Mouse (Mus musculus): ENCODE results near the gene Lamc1. TPM values are rescaled to one million over a fixed set of nuclear protein-coding genes. Genes with fewer than 3 reads are reported as not detected.

Gene Lamc1
- polyA plus RNA-seq, 1 experiment from 2014 or later: 26.5 TPM

GRCm38 (mm10) chr1:153235576-153235975 lies 97.0 kb downstream of the Lamc1 start:
- Histone ChIP-seq H3K4me2 (no peak overlapping the region), H3K9me3 (ENCODE audit: control insufficient read depth, low read length) (no peaks in the 10 kb centered on the region), H3K36me3 (ENCODE audit: control insufficient read depth, insufficient read depth, low read length) (peaks cover 6% of the 10 kb centered on the region; the same call in 1 of the 2 replicates), H3K27me3 (ENCODE audit: control insufficient read depth, insufficient read depth, low read length) (no peaks in the 10 kb centered on the region), H3K4me1 (ENCODE audit: control insufficient read depth, insufficient read depth, low read length) (no peaks in the 10 kb centered on the region), H3K27ac (ENCODE audit: low read depth, low read length) (no peak overlapping the region), H3K9ac (ENCODE audit: low read length) (no peak overlapping the region), H3K4me3 (ENCODE audit: low read depth, low read length) (no peak overlapping the region)
- ATAC-seq (ENCODE audit: low FRiP score) (no peak), DNase-seq (ENCODE audit: low spot score, missing footprints) (no peak)
- 93% methylated on average over 4 of the region's 4 CpGs for WGBS

- no peak overlapping the region for H3K4me2 ChIP-seq
- no peak overlapping the region for H3K4me3 ChIP-seq (ENCODE audit: low read depth, low read length)
- no peaks in the 10 kb centered on the region for H3K27me3 ChIP-seq (ENCODE audit: control insufficient read depth, insufficient read depth, low read length)
- H3K4me1 ChIP-seq (ENCODE audit: control insufficient read depth, insufficient read depth, low read length): no peaks in the 10 kb centered on the region
- WGBS: 93% methylated on average over 9 of the region's 9 CpGs
- no peak overlapping the region for H3K9ac ChIP-seq (ENCODE audit: low read length)
- DNase-seq (ENCODE audit: low spot score, missing footprints): no peak
- H3K27ac ChIP-seq (ENCODE audit: low read depth, low read length): no peak overlapping the region
- ATAC-seq (ENCODE audit: low FRiP score): no peak
- peaks cover 2% of the 10 kb centered on the region; the same call in 1 of the 2 replicates for H3K36me3 ChIP-seq (ENCODE audit: control insufficient read depth, insufficient read depth, low read length)
- no peaks in the 10 kb centered on the region for H3K9me3 ChIP-seq (ENCODE audit: control insufficient read depth, low read length)
Measured at GRCm38 (mm10) chr1:153231681-153232080, 100.9 kb downstream of the Lamc1 start.

GRCm38 (mm10) chr1:153227916-153228315 lies 104.7 kb downstream of the Lamc1 start:
- 78% methylated on average over 4 of the region's 4 CpGs for WGBS
- no peak for ATAC-seq (ENCODE audit: low FRiP score)
- 0 out of 2 replicates have a peak, but pooled peaks cover 2% of the 10 kb centered on the region for H3K36me3 ChIP-seq (ENCODE audit: control insufficient read depth, insufficient read depth, low read length)

GRCm38 (mm10) chr1:153227096-153227495 lies 105.5 kb downstream of the Lamc1 start:
- H3K36me3 ChIP-seq (ENCODE audit: control insufficient read depth, insufficient read depth, low read length): no peaks in the 10 kb centered on the region
- H3K4me3 ChIP-seq (ENCODE audit: low read depth, low read length): no peak overlapping the region
- no peak overlapping the region for H3K9ac ChIP-seq (ENCODE audit: low read length)
- no peak for DNase-seq (ENCODE audit: low spot score, missing footprints)
- H3K4me1 ChIP-seq (ENCODE audit: control insufficient read depth, insufficient read depth, low read length): no peaks in the 10 kb centered on the region
- ATAC-seq (ENCODE audit: low FRiP score): no peak
- H3K27me3 ChIP-seq (ENCODE audit: control insufficient read depth, insufficient read depth, low read length): no peaks in the 10 kb centered on the region
- no peak overlapping the region for H3K27ac ChIP-seq (ENCODE audit: low read depth, low read length)
- H3K4me2 ChIP-seq: no peak overlapping the region
- no peaks in the 10 kb centered on the region for H3K9me3 ChIP-seq (ENCODE audit: control insufficient read depth, low read length)
- WGBS: 89% methylated on average over 8 of the region's 8 CpGs

More at GRCm38 (mm10) chr1:153227916-153228315, 104.7 kb downstream of the Lamc1 start:
- H3K4me2 ChIP-seq: no peak overlapping the region
- H3K9me3 ChIP-seq (ENCODE audit: control insufficient read depth, low read length): no peaks in the 10 kb centered on the region
- H3K4me1 ChIP-seq (ENCODE audit: control insufficient read depth, insufficient read depth, low read length): no peaks in the 10 kb centered on the region
- H3K9ac ChIP-seq (ENCODE audit: low read length): no peak overlapping the region
- DNase-seq (ENCODE audit: low spot score, missing footprints): peak; percentile 39
- H3K27ac ChIP-seq (ENCODE audit: low read depth, low read length): no peak overlapping the region
- no peaks in the 10 kb centered on the region for H3K27me3 ChIP-seq (ENCODE audit: control insufficient read depth, insufficient read depth, low read length)
- H3K4me3 ChIP-seq (ENCODE audit: low read depth, low read length): no peak overlapping the region

GRCm38 (mm10) chr1:153225786-153226725 lies 106.5 kb downstream of the Lamc1 start:
- no peak for ATAC-seq (ENCODE audit: low FRiP score)
- Histone ChIP-seq H3K27ac (ENCODE audit: low read depth, low read length) (no peak overlapping the region), H3K9ac (ENCODE audit: low read length) (no peak overlapping the region), H3K27me3 (ENCODE audit: control insufficient read depth, insufficient read depth, low read length) (no peaks in the 10 kb centered on the region), H3K4me1 (ENCODE audit: control insufficient read depth, insufficient read depth, low read length) (no peaks in the 10 kb centered on the region), H3K36me3 (ENCODE audit: control insufficient read depth, insufficient read depth, low read length) (peaks cover 3% of the 10 kb centered on the region), H3K9me3 (ENCODE audit: control insufficient read depth, low read length) (no peaks in the 10 kb centered on the region), H3K4me3 (ENCODE audit: low read depth, low read length) (no peak overlapping the region), H3K4me2 (no peak overlapping the region)
- 91% methylated on average over 21 of the region's 21 CpGs for WGBS
- DNase-seq (ENCODE audit: low spot score, missing footprints): peak; percentile 56

- Histone ChIP-seq H3K27me3 (ENCODE audit: control insufficient read depth, insufficient read depth, low read length) (no peaks in the 10 kb centered on the region), H3K9ac (ENCODE audit: low read length) (no peak overlapping the region), H3K4me1 (ENCODE audit: control insufficient read depth, insufficient read depth, low read length) (no peaks in the 10 kb centered on the region), H3K9me3 (ENCODE audit: control insufficient read depth, low read length) (no peaks in the 10 kb centered on the region), H3K4me3 (ENCODE audit: low read depth, low read length) (no peak overlapping the region), H3K27ac (ENCODE audit: low read depth, low read length) (no peak overlapping the region), H3K36me3 (ENCODE audit: control insufficient read depth, insufficient read depth, low read length) (peaks cover 6% of the 10 kb centered on the region), H3K4me2 (no peak overlapping the region)
- ATAC-seq (ENCODE audit: low FRiP score): no peak
- peak; percentile 28 for DNase-seq (ENCODE audit: low spot score, missing footprints)
- WGBS: 76% methylated on average over 5 of the region's 5 CpGs
Measured at GRCm38 (mm10) chr1:153224331-153224730, 108.3 kb downstream of the Lamc1 start.

GRCm38 (mm10) chr1:153219376-153219775 lies 113.2 kb downstream of the Lamc1 start:
- Histone ChIP-seq H3K9me3 (ENCODE audit: control insufficient read depth, low read length) (no peaks in the 10 kb centered on the region), H3K4me2 (no peak overlapping the region), H3K36me3 (ENCODE audit: control insufficient read depth, insufficient read depth, low read length) (peaks cover 6% of the 10 kb centered on the region), H3K27me3 (ENCODE audit: control insufficient read depth, insufficient read depth, low read length) (no peaks in the 10 kb centered on the region), H3K27ac (ENCODE audit: low read depth, low read length) (no peak overlapping the region), H3K9ac (ENCODE audit: low read length) (no peak overlapping the region), H3K4me1 (ENCODE audit: control insufficient read depth, insufficient read depth, low read length) (peaks cover 2% of the 10 kb centered on the region; the same call in 1 of the 2 replicates), H3K4me3 (ENCODE audit: low read depth, low read length) (no peak overlapping the region)
- ATAC-seq (ENCODE audit: low FRiP score) (no peak), DNase-seq (ENCODE audit: low spot score, missing footprints) (peak; percentile 62)
- 59% methylated on average over 9 of the region's 9 CpGs for WGBS

- H3K27ac ChIP-seq (ENCODE audit: low read depth, low read length): no peak overlapping the region
- 79% methylated on average over 4 of the region's 4 CpGs for WGBS
- H3K9ac ChIP-seq (ENCODE audit: low read length): no peak overlapping the region
Measured at GRCm38 (mm10) chr1:153216516-153216915, 116.1 kb downstream of the Lamc1 start.

GRCm38 (mm10) chr1:153215676-153216075 lies 116.9 kb downstream of the Lamc1 start:
- 79% methylated on average over 5 of the region's 5 CpGs for WGBS

More at GRCm38 (mm10) chr1:153216516-153216915, 116.1 kb downstream of the Lamc1 start:
- no peak overlapping the region for H3K4me3 ChIP-seq (ENCODE audit: low read depth, low read length)
- DNase-seq (ENCODE audit: low spot score, missing footprints): no peak
- H3K4me2 ChIP-seq: no peak overlapping the region
- no peaks in the 10 kb centered on the region for H3K9me3 ChIP-seq (ENCODE audit: control insufficient read depth, low read length)
- no peak for ATAC-seq (ENCODE audit: low FRiP score)
- H3K4me1 ChIP-seq (ENCODE audit: control insufficient read depth, insufficient read depth, low read length): peaks cover 2% of the 10 kb centered on the region; the same call in 1 of the 2 replicates
- no peaks in the 10 kb centered on the region for H3K27me3 ChIP-seq (ENCODE audit: control insufficient read depth, insufficient read depth, low read length)
- H3K36me3 ChIP-seq (ENCODE audit: control insufficient read depth, insufficient read depth, low read length): peaks cover 6% of the 10 kb centered on the region

More at GRCm38 (mm10) chr1:153215676-153216075, 116.9 kb downstream of the Lamc1 start:
- no peak overlapping the region for H3K4me2 ChIP-seq
- no peak for DNase-seq (ENCODE audit: low spot score, missing footprints)
- H3K36me3 ChIP-seq (ENCODE audit: control insufficient read depth, insufficient read depth, low read length): no peaks in the 10 kb centered on the region
- peaks cover 2% of the 10 kb centered on the region; the same call in 1 of the 2 replicates for H3K4me1 ChIP-seq (ENCODE audit: control insufficient read depth, insufficient read depth, low read length)
- no peak overlapping the region for H3K27ac ChIP-seq (ENCODE audit: low read depth, low read length)
- no peak overlapping the region for H3K4me3 ChIP-seq (ENCODE audit: low read depth, low read length)
- no peaks in the 10 kb centered on the region for H3K27me3 ChIP-seq (ENCODE audit: control insufficient read depth, insufficient read depth, low read length)
- no peak for ATAC-seq (ENCODE audit: low FRiP score)
- no peaks in the 10 kb centered on the region for H3K9me3 ChIP-seq (ENCODE audit: control insufficient read depth, low read length)
- H3K9ac ChIP-seq (ENCODE audit: low read length): no peak overlapping the region
